Comparison of ENCODE assay signal across 14 mouse cellular contexts in genomic region chr17:87275363-87276341, GRCm38 (mm10). TPM values are rescaled to one million over a fixed set of nuclear protein-coding genes. Genes with fewer than 3 reads are reported as not detected.
DNase-seq lines count a peak whose midpoint lies in the region; ATAC-seq and TF ChIP-seq lines count a peak whose summit lies in the region.
"Had no signal": no experiment of that assay in that cellular context is flagged by ENCODE, and none has a peak within 500 bp of the region (broad histone marks: within the 10 kb centered on the region; RNA-seq: fewer than 3 reads in every experiment).

No protein-coding gene starts in this region.

- ATAC-seq in granulocyte monocyte progenitor cell, adult 5-6 weeks (replicated peaks; ENCODE audit: poor library complexity, severe bottlenecking), result peak; percentile 87
- no peak for ATAC-seq in liver, embryonic 15.5 days (ENCODE audit: insufficient read depth)
- ATAC-seq in hindbrain, embryonic 14.5 days (ENCODE audit: low FRiP score), result no peak
- ATAC-seq: hindbrain, embryonic 16.5 days had no signal

- H3K9ac ChIP-seq in liver, embryonic 15.5 days, result no peak overlapping the region
- H3K9ac ChIP-seq in hindbrain, embryonic 14.5 days, result no peak overlapping the region
- H3K9ac ChIP-seq: heart, embryonic 15.5 days; limb, embryonic 12.5 days; stomach, embryonic 15.5 days had no signal

- TF ChIP-seq POLR2A in cerebellum, adult 2 months (IDR thresholded peaks at IDR 0.05; ENCODE audit: borderline replicate concordance, insufficient read depth, low read length), result no peak

- H3K4me2 ChIP-seq in liver, embryonic 15.5 days, result peak overlapping the region; percentile 39
- no peak overlapping the region for H3K4me2 ChIP-seq in hindbrain, embryonic 14.5 days (replicated peaks)
- H3K4me2 ChIP-seq: heart, embryonic 15.5 days; limb, embryonic 12.5 days; stomach, embryonic 15.5 days had no signal

- DNase-seq in 3134 (ENCODE audit: extremely low read depth, insufficient read length, low spot score), result peak; percentile 59
- peak; percentile 79 for DNase-seq in 3T3-L1 (ENCODE audit: low read depth, low spot score)
- DNase-seq in hindbrain, embryonic 14.5 days (ENCODE audit: low spot score), result no peak
- DNase-seq in cerebellum, adult 11 months, result no peak
- DNase-seq in cerebellum, adult 2 months, result no peak
- DNase-seq: lung, postnatal 14 days; right cerebral cortex, postnatal 25 days had no signal

- H3K36me3 ChIP-seq in liver, embryonic 15.5 days (replicated peaks), result no peaks in the 10 kb centered on the region
- no peaks in the 10 kb centered on the region for H3K36me3 ChIP-seq in hindbrain, embryonic 14.5 days (replicated peaks; ENCODE audit: control insufficient read depth, insufficient read depth)
- H3K36me3 ChIP-seq: heart, embryonic 15.5 days; limb, embryonic 12.5 days; stomach, embryonic 15.5 days had no signal

- WGBS in liver, embryonic 15.5 days (ENCODE audit: insufficient replicate concordance), result 46% methylated on average over 15 of the region's 15 CpGs
- 65% methylated on average over 15 of the region's 15 CpGs for WGBS in hindbrain, embryonic 14.5 days
- WGBS in cerebellum, adult 2 months, result 61% methylated on average over 15 of the region's 15 CpGs

- H3K4me1 ChIP-seq in liver, embryonic 15.5 days (replicated peaks), result peaks cover 14% of the 10 kb centered on the region
- H3K4me1 ChIP-seq in hindbrain, embryonic 14.5 days (replicated peaks; ENCODE audit: control insufficient read depth, insufficient read depth, low read length), result peaks cover 2% of the 10 kb centered on the region; the same call in 1 of the 2 replicates
- no peaks in the 10 kb centered on the region for H3K4me1 ChIP-seq in cerebellum, adult 2 months (ENCODE audit: control insufficient read depth, insufficient read depth, low read length)
- H3K4me1 ChIP-seq: limb, embryonic 12.5 days; stomach, embryonic 15.5 days had no signal

- no peak overlapping the region for H3K27ac ChIP-seq in liver, embryonic 15.5 days (replicated peaks)
- no peak overlapping the region for H3K27ac ChIP-seq in hindbrain, embryonic 14.5 days
- H3K27ac ChIP-seq in cerebellum, adult 2 months (ENCODE audit: insufficient read depth, low read length), result no peak overlapping the region
- H3K27ac ChIP-seq: heart, embryonic 15.5 days; limb, embryonic 12.5 days; stomach, embryonic 15.5 days had no signal

- H3K4me3 ChIP-seq in liver, embryonic 15.5 days (replicated peaks), result no peak overlapping the region
- H3K4me3 ChIP-seq in hindbrain, embryonic 14.5 days (replicated peaks; ENCODE audit: low read length), result no peak overlapping the region
- no peak overlapping the region for H3K4me3 ChIP-seq in cerebellum, adult 2 months (replicated peaks; ENCODE audit: insufficient read depth, low read depth, low read length)
- H3K4me3 ChIP-seq: erythroblast, embryonic 14.5 days; heart, embryonic 15.5 days; limb, embryonic 12.5 days; stomach, embryonic 15.5 days had no signal

- TF ChIP-seq CTCF in cerebellum, adult 2 months (IDR thresholded peaks at IDR 0.05; ENCODE audit: borderline replicate concordance, insufficient read depth, low read depth, low read length), result no peak

- H3K9me3 ChIP-seq in liver, embryonic 15.5 days (replicated peaks), result no peaks in the 10 kb centered on the region
- no peaks in the 10 kb centered on the region for H3K9me3 ChIP-seq in hindbrain, embryonic 14.5 days (ENCODE audit: control insufficient read depth, low read length)
- H3K9me3 ChIP-seq: heart, embryonic 15.5 days; limb, embryonic 12.5 days; stomach, embryonic 15.5 days had no signal

- H3K27me3 ChIP-seq in liver, embryonic 15.5 days, result no peaks in the 10 kb centered on the region
- no peaks in the 10 kb centered on the region for H3K27me3 ChIP-seq in hindbrain, embryonic 14.5 days (ENCODE audit: control insufficient read depth, insufficient read depth, low read length)
- no peaks in the 10 kb centered on the region for H3K27me3 ChIP-seq in cerebellum, adult 2 months (ENCODE audit: control insufficient read depth, insufficient read depth, low read length)
- H3K27me3 ChIP-seq: stomach, embryonic 15.5 days had no signal

RNA-seq across cellular contexts. Expression of gene Ttc7, which starts 7.0 kb away (rescaled TPM):
- 68.9 and 94.1 TPM in 2 replicates for total RNA-seq in granulocyte monocyte progenitor cell, adult 5-6 weeks (2014; fragmentation: Nextera tagmentation)
- 42.2 and 46.7 TPM in 2 replicates for total RNA-seq in granulocyte monocyte progenitor cell, adult 5-6 weeks (2017)
- 10.8 and 11.3 TPM in 2 replicates for polyA plus RNA-seq in liver, embryonic 15.5 days (2015; fragmentation: Nextera tagmentation; extraction: Ambion mirVana)
- 5.0 and 6.3 TPM in 2 replicates for polyA plus RNA-seq in hindbrain, embryonic 14.5 days (2014; fragmentation: Nextera tagmentation; extraction: Ambion mirVana)
- 5.9 and 6.3 TPM in 2 replicates for polyA plus RNA-seq in cerebellum, adult 2 months (2012; rRNA removed)

RNA-seq across cellular contexts. Expression of gene Mcfd2, which starts 9.9 kb away (rescaled TPM):
- 64.9 and 73.6 TPM in 2 replicates for total RNA-seq in granulocyte monocyte progenitor cell, adult 5-6 weeks (2014; fragmentation: Nextera tagmentation)
- total RNA-seq in granulocyte monocyte progenitor cell, adult 5-6 weeks (2017), result 112 and 128 TPM in 2 replicates
- 74.1 and 87.6 TPM in 2 replicates for polyA plus RNA-seq in liver, embryonic 15.5 days (2015; fragmentation: Nextera tagmentation; extraction: Ambion mirVana)
- polyA plus RNA-seq in hindbrain, embryonic 14.5 days (2014; fragmentation: Nextera tagmentation; extraction: Ambion mirVana), result 47.0 and 49.0 TPM in 2 replicates
- polyA plus RNA-seq in cerebellum, adult 2 months (2012; rRNA removed), result 59.6 and 64.8 TPM in 2 replicates

Comparison
In these comparisons a context has a peak if more than half of its experiments do, and no peak if none do; other contexts are left out.
1. DNase-seq: peak in 3134 (single experiment) and 3T3-L1 (single experiment); none in hindbrain, embryonic 14.5 days (single experiment), cerebellum, adult 11 months (single experiment) and cerebellum, adult 2 months (0 of 2).